Mouse (Mus musculus) kidney, adult 2 months (tissue): ENCODE results near the gene Tmem30b. TPM values are rescaled to one million over a fixed set of nuclear protein-coding genes. Genes with fewer than 3 reads are reported as not detected.
"Not testable (repeated sequence)": the region's sequence is repeated elsewhere in the genome, so short reads cannot be mapped to it uniquely, and the experiment has no call there.

Experiments used
- DNase-seq: peaks from one replicate; pipeline ENCODE4 v3.0.0; 2021
- H3K27ac ChIP-seq: fragments of 200-500 bp; 2 replicates; pipeline ENCODE4 v1.5.1; 2012; ENCODE audit warnings: low read depth, low read length, control low read depth, inconsistent platforms; ENCODE audit not compliant: insufficient read depth
- H3K27me3 ChIP-seq: fragments of 200-500 bp; replicated peaks from 2 replicates; pipeline ENCODE4 v1.6.1; 2012; ENCODE audit warnings: mild to moderate bottlenecking, moderate library complexity, low read length, inconsistent platforms; ENCODE audit not compliant: control insufficient read depth, insufficient read depth
- H3K36me3 ChIP-seq: fragments of 200-500 bp; 2 replicates; pipeline ENCODE4 v1.6.1; 2012; ENCODE audit warnings: mild to moderate bottlenecking, moderate library complexity, low read length, inconsistent platforms; ENCODE audit not compliant: control insufficient read depth, insufficient read depth
- H3K4me1 ChIP-seq: fragments of 200-500 bp; 2 replicates; pipeline ENCODE4 v1.6.1; 2011; ENCODE audit warnings: low read length; ENCODE audit not compliant: control insufficient read depth, insufficient read depth
- H3K4me3 ChIP-seq: fragments of 200-500 bp; 2 replicates; pipeline ENCODE4 v1.5.1; 2011; ENCODE audit warnings: mild to moderate bottlenecking, low read depth, low read length, control low read depth; ENCODE audit not compliant: insufficient read depth
- CTCF ChIP-seq: fragments of 200-500 bp; conservative IDR thresholded peaks from 2 replicates; pipeline ENCODE4 v1.5.1; 2011; ENCODE audit warnings: low read depth, mild to moderate bottlenecking, control low read depth, low read length, moderate library complexity, mixed read lengths; ENCODE audit not compliant: insufficient read depth, insufficient read length
- POLR2A ChIP-seq: fragments of 200-500 bp; IDR thresholded peaks from one replicate; pipeline ENCODE4 v1.6.1; 2011; ENCODE audit warnings: low read depth, low read length, control low read depth
- WGBS: fragments of 180-500 bp; shearing (Covaris S2); methylation state at CpG from one replicate; pipeline ENCODE4 v1.1.7; 2018; 5-methylcytosine and 5-hydroxymethylcytosine counted together
- polyA plus RNA-seq: library from polyadenylated mRNA; depleted of rRNA; stranded (reverse); fragments of >200 nt; gene quantifications from 2 replicates; pipeline ENCODE4 v1.2.3, GENCODE M21; 2012

The Tmem30b gene
- polyA plus RNA-seq, 1 experiment: 16.5 TPM

DNA sequence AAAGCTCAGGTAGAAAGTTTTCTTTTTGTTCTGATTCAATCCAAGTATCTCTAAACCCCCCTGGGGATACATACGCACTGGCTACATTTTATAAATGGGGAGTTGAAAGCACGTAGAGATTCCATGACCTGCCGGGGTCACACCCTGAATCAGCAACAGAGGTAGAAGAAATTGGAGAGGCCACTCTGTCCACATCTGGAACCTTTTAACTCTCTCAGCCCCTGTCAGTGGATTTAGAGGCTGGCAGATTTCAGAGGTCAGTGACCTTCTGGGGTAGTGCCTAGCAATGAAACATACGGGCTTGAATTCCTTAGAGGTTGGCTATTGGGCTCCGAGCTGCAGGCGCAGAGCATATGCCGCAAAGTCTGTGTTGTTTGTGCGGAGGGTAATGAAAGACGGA lies 17.1 kb downstream of the Tmem30b start:
- H3K27me3 ChIP-seq: no peaks in the 10 kb centered on the region
- H3K4me3 ChIP-seq: no peak overlapping the region
- DNase-seq: no peak
- H3K4me1 ChIP-seq: no peaks in the 10 kb centered on the region
- TF ChIP-seq POLR2A (no peak), CTCF (no peak)
- WGBS: 50% methylated on average over 9 of the region's 9 CpGs
- H3K36me3 ChIP-seq: no peaks in the 10 kb centered on the region
- H3K27ac ChIP-seq: no peak overlapping the region

DNA sequence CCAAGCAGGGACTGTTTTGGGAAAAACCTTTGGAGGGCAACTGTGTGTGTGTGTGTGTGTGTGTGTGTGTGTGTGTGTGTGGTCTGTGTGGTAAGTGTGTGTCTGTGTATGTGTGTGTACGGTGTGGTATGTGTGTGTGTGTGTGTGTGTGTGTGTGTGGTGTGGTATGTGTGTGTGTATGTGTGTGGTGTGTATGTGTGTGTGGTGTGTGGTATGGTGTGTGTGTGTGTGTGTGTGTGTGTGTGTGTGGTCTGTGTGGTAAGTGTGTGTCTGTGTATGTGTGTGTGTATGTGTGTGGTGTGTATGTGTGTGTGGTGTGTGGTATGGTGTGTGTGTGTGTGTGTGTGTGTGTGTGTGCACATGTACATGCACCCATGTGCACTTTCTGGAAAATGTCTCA lies 18.1 kb downstream of the Tmem30b start:
- not testable (repeated sequence) for H3K27me3 ChIP-seq, H3K27ac ChIP-seq, H3K4me1 ChIP-seq, H3K4me3 ChIP-seq, H3K36me3 ChIP-seq, DNase-seq
- 75% methylated on average over 1 of the region's 1 CpGs for WGBS

DNA sequence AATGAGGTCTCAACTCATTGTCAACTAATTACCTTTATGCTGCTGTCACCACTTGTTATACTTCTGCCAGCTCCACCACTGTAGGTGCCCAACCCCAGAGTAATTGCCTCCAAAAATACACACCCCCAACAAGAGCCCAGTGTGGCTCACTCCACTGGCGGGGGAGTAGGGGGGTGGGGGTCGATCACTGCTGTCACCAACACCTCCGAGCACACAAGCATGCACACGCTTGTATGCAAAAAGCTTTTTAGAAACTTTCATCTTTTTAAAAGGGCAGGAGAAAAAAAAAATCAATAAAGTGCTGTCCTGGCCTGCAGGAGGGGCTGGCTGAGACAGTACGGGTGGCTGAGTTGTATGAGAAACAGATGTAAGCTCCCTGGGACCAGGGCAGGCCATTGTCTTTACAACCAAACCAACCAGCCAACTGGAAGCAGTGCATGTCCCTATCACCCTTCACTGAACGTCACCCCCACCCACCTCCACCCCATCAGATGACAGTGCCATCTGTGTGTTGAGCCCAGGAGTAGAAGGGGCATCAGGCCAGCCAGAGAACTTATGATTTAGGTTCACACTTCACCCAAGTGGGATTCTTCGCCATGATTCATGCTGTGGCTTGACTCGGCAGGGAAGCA lies 20.8 kb downstream of the Tmem30b start:
- no peak for DNase-seq
- 70% methylated on average over 8 of the region's 8 CpGs for WGBS
- H3K4me1 ChIP-seq: no peaks in the 10 kb centered on the region
- H3K27ac ChIP-seq: no peak overlapping the region
- H3K36me3 ChIP-seq: no peaks in the 10 kb centered on the region
- no peaks in the 10 kb centered on the region for H3K27me3 ChIP-seq
- no peak overlapping the region for H3K4me3 ChIP-seq
- TF ChIP-seq CTCF: no peak
- no peak for TF ChIP-seq POLR2A

DNA sequence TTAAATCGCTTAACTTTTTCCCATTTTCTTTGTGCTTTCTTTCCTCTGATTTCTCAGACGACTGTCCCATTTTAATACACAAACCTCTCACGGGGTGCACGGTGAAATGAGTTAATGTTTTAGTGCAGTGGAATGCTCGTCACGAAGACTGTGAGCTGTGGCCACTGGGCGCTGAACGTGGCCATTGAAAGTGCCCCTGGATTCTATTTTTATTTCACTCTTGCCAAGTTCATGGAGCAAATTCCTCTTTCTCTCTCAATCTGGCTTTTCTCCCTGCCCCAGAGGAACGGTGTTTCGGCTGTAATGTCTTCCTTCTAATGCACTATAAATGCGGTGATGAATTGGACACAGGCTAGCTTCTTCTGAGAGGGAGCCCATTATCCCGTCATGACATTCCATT lies 23.1 kb downstream of the Tmem30b start:
- H3K4me1 ChIP-seq: no peaks in the 10 kb centered on the region
- DNase-seq: peak; percentile 59
- H3K36me3 ChIP-seq: no peaks in the 10 kb centered on the region
- WGBS: 54% methylated on average over 12 of the region's 12 CpGs
- no peak for TF ChIP-seq CTCF
- no peaks in the 10 kb centered on the region for H3K27me3 ChIP-seq
- no peak overlapping the region for H3K27ac ChIP-seq
- no peak overlapping the region for H3K4me3 ChIP-seq

DNA sequence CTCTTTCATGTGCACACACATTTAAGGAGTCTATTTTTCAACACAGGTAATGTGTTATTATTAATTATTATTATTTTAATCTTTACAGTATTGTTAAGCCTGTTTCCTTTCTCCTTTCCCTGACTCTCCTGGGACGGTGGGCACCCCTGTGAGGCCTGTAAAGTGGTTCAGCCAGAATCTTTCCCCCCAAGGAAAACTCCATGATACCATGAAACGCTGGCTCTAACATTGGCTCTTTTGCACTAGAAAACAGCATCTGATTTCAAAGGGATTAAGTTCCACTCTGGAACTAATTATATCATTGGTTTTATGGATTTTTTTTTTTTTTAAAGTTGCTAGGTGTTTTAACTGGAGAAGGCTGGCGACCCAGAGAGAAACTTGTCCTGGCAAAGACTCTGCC lies 24.2 kb downstream of the Tmem30b start:
- H3K27me3 ChIP-seq: no peaks in the 10 kb centered on the region
- H3K4me3 ChIP-seq: no peak overlapping the region
- no peaks in the 10 kb centered on the region for H3K36me3 ChIP-seq
- no peaks in the 10 kb centered on the region; the same call in 1 of the 2 replicates for H3K4me1 ChIP-seq
- WGBS: 77% methylated on average over 3 of the region's 3 CpGs
- DNase-seq: no peak
- H3K27ac ChIP-seq: no peak overlapping the region
- no peak for TF ChIP-seq CTCF
- TF ChIP-seq POLR2A: no peak

DNA sequence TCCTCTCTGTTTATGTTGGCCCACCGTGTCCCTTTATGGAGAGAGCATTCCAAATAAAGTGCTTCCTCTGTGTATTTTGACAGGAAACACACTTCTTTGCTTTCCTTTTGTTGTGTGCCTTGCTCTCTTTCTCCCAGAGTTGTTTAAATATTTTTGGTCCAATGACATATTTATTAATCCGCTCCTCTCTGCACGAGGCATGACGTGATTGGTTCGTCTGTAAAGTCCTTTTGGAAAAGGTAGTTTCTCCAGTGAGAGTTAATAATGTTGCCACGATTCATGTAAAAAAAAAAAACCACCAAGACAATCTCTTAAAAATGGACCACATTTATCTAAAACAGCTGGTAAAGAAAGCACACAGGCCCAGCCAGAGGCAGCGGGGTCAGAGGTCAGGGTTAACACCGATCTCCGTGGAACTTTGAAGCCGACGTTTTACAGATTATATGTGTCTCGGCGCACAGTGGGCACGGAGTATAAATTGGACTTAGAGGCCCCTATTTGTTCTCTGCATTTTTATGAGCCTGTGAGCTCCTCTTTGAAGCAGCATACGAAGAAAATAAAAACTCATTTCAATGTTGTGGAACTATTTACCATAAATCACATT lies 24.9 kb downstream of the Tmem30b start:
- DNase-seq: no peak
- TF ChIP-seq POLR2A (no peak), CTCF (no peak)
- H3K4me1 ChIP-seq: no peaks in the 10 kb centered on the region; the same call in 1 of the 2 replicates
- H3K27me3 ChIP-seq: no peaks in the 10 kb centered on the region
- H3K27ac ChIP-seq: no peak overlapping the region
- WGBS: 55% methylated on average over 15 of the region's 15 CpGs
- H3K4me3 ChIP-seq: no peak overlapping the region
- no peaks in the 10 kb centered on the region for H3K36me3 ChIP-seq

DNA sequence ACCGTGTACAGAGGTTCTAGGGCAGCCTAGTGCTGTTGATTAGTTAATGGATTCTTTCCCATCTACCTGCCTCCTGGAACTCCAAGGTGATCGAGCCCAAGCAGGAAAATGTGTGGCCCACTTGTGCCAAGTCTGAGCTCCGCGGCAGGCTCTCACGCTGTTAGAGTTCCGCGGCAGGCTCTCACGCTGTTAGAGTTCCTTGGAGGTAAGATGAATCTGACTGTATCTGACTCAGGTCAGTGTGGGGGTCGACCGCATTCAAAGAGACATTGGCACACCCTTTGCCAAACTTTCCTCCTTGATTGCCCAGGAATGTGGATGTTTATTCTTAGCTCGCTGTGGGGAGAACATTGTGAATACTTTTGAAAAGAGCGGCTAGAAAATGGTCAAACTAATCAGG lies 28.4 kb downstream of the Tmem30b start:
- Histone ChIP-seq H3K36me3 (no peaks in the 10 kb centered on the region), H3K4me3 (no peak overlapping the region), H3K4me1 (no peaks in the 10 kb centered on the region; the same call in 1 of the 2 replicates), H3K27me3 (no peaks in the 10 kb centered on the region), H3K27ac (no peak overlapping the region)
- TF ChIP-seq CTCF (no peak), POLR2A (no peak)
- DNase-seq: no peak
- WGBS: 60% methylated on average over 12 of the region's 12 CpGs
